Mouse (Mus musculus) hindlimb bud, embryonic 11.5 days (tissue): ENCODE data around the gene Arhgap22.

ENCODE experiments used
- DNase-seq: peaks from one replicate; pipeline ENCODE4 v3.0.0-alpha.2; 2012; ENCODE audit warnings: low read depth, low spot score; ENCODE audit errors: extremely low spot score

Arhgap22 gene

GRCm38 (mm10) chr14:33213823-33214766 is at the start of gene Arhgap22:
Gene Arhgap22, plus strand, starts transcription at chr14:33214026.
- peak; percentile 52 for DNase-seq

GRCm38 (mm10) chr14:33168750-33169149 is 45.1 kb upstream of the Arhgap22 start:
- DNase-seq, result no peak

- no peak for DNase-seq
Measured at GRCm38 (mm10) chr14:33171942-33172341, 41.9 kb upstream of the Arhgap22 start.

GRCm38 (mm10) chr14:33175059-33175821 is 38.6 kb upstream of the Arhgap22 start:
- DNase-seq, result no peak

- DNase-seq, result no peak
Measured at GRCm38 (mm10) chr14:33180102-33180501, 33.7 kb upstream of the Arhgap22 start.

- no peak for DNase-seq
Measured at GRCm38 (mm10) chr14:33185068-33185800, 28.6 kb upstream of the Arhgap22 start, which contains the start of gene Wdfy4. Gene Wdfy4, minus strand, starts transcription at chr14:33185508.

- no peak for DNase-seq
Measured at GRCm38 (mm10) chr14:33187201-33187600, 26.6 kb upstream of the Arhgap22 start.

- DNase-seq, result no peak
Measured at GRCm38 (mm10) chr14:33189230-33189629, 24.6 kb upstream of the Arhgap22 start.

- no peak for DNase-seq
Measured at GRCm38 (mm10) chr14:33189849-33190423, 23.9 kb upstream of the Arhgap22 start.

GRCm38 (mm10) chr14:33190646-33191045 is 23.2 kb upstream of the Arhgap22 start:
- DNase-seq, result no peak

- no peak for DNase-seq
Measured at GRCm38 (mm10) chr14:33193762-33194161, 20.1 kb upstream of the Arhgap22 start.

GRCm38 (mm10) chr14:33194241-33194640 is 19.6 kb upstream of the Arhgap22 start:
- no peak for DNase-seq

- no peak for DNase-seq
Measured at GRCm38 (mm10) chr14:33202161-33202560, 11.7 kb upstream of the Arhgap22 start.

GRCm38 (mm10) chr14:33202885-33203284 is 10.9 kb upstream of the Arhgap22 start:
- no peak for DNase-seq

- no peak for DNase-seq
Measured at GRCm38 (mm10) chr14:33203777-33204176, 10.0 kb upstream of the Arhgap22 start.

GRCm38 (mm10) chr14:33205280-33205965 is 8.4 kb upstream of the Arhgap22 start:
- DNase-seq, result no peak

- no peak for DNase-seq
Measured at GRCm38 (mm10) chr14:33207011-33207410, 6.8 kb upstream of the Arhgap22 start.

GRCm38 (mm10) chr14:33208331-33208730 is 5.5 kb upstream of the Arhgap22 start:
- DNase-seq, result no peak

GRCm38 (mm10) chr14:33210806-33211205 is 3.0 kb upstream of the Arhgap22 start:
- DNase-seq, result no peak
